Mouse (Mus musculus): Measurements from ENCODE around the gene Dnm1l. TPM values are rescaled to one million over a fixed set of nuclear protein-coding genes. Genes with fewer than 3 reads are reported as not detected.

The Dnm1l gene
- polyA plus RNA-seq (2012; rRNA removed): 0.78 and 1.4 TPM in 2 replicates

DNA sequence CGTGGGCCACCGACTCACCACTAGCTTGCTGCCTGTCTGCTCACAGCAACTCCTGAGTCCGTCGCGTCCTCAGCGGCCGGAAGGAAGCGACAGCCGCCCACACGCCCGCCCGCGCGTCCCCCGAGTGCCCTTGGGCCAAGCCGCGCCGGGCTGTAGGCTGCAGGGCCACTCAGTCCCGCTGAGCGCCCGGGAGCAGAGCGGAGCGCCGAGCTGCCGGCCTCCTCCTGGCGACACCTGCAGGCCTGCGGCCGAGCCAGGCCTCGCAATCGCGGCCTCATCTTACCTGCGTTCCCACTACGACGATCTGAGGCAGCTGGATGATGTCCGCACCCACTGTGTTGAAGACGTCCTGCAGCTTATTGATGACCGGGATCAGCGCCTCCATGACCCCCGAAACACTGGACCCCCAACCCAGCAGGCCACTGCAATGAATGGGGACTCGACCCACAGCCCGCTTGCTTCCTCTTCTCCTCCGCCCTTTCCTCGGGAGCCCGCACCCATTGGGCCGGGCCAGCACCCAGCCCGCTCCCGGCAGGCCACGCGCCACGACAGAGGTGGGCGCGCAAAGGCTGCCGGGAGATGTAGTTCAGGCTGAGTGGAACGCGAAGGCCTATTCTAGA lies at the start of gene Dnm1l:
TSS of gene Dnm1l (minus strand) at position 479 of the 620 bp plus-strand sequence.

DNA sequence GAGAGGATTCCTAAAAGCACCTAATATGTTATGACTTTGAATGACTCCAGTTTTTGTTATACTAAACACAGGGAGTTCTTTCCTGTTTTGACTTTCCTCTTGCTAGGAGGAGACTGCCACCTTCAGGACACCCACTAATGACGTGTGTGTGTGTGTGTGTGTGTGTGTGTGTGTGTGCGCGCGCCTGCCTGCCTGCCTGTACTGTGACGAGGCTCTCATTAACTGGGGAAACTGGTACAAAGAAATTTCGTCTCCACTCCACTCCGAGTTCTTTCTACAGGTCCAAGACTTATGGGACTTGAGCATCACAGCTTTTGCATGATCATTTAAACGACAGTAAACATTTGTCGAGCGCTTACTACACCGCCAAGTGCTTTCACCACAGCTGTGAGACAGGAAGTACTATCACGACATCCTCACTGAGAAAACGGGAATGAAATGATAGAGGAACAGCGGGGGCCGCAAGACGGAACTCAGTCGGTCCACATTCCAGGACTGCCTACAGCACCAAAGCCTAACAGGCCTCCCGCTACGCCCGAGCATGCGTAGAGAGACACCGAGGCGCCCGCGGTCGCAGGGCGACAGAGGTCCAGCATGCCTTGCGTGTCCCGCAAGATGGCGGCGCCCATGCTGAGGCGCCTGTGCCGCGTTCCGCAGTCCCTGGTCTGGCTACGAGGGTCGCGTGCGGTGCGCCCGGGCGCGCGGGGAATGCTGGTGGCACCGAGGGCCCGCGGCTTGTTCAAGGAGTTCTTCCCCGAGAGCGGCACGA lies 56.2 kb downstream of the Dnm1l start, which contains the start of gene Yars2:
TSS of gene Yars2 (plus strand) at position 597 of the 769 bp plus-strand sequence.

Other genes with a start within 250 kb of the Dnm1l start
- gene Pkp2, start 145.6 kb downstream of the Dnm1l start, polyA plus RNA-seq (2012; rRNA removed): 11.6 and 19.3 TPM in 2 replicates
- gene Yars2, start 56.0 kb downstream of the Dnm1l start, polyA plus RNA-seq (2012; rRNA removed): 12.7 and 27.3 TPM in 2 replicates
- gene Fgd4, start 241.6 kb upstream of the Dnm1l start, polyA plus RNA-seq (2012; rRNA removed): 1.3 and 1.6 TPM in 2 replicates

Measured in stomach, adult 2 months (tissue).